Mouse (Mus musculus) monocyte, adult 2 months (primary cell): Measurements from ENCODE around the gene Fosl1.
A peak's percentile ranks its signal among the peaks of the same experiment; 100 is the strongest.

ENCODE experiments used
- DNase-seq, 2 experiments: peaks; one replicate each; pipeline ENCODE4 v3.0.0; 2022; ENCODE audit warnings: low spot score in 2 of 2, low read depth in 1 of 2

Gene Fosl1

DNA sequence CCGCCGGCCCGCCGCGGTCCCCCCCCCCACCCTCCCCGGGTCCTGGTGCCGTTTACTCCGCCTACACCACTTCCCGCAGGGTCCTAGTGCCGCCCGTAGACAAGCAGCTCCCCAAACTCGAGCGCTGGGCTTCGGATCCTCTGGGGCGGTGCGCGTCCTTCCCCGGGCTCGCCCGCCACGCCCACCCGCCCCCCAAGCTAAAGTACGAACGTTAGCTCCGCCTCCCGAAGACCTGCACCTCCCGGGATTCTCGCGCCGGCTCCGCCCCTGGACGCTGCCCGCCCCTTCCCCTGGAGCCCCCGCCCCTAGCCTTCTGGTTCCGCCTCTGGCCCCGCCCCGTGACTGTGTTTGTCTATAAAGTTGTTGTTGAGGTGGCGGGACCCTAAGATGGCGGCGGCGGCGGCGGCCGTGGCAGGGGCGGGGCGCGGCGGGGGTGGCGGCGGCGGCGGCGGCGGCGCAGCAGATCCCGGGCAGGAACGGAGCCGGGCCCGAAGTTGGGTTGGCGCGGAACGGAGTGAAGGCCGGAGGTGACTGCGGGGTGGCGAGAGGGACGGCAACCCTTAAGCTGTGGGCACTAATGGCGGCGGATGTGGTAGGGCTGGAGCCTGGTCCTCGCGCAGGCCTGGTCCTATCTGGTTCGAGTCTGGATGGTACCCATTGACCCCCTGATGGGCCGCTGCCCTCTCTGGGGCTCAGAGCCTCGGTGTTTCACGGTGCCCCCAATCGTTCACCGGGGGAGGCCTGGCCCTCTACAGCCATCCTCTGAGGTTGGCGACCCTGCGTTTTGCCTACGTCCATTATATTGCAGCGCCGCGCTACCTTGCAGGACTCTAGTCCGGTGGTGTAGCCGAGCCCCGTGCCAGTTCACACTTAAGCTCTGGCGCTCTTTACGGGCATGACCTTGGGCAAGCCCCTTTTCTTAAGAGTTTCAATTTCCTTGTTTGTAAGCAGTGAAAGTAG lies 22.3 kb upstream of the Fosl1 start, which contains the start of the genes Drap1 and AI837181:
TSS of gene Drap1 (minus strand) at position 198 of the 960 bp plus-strand sequence.
TSS of gene AI837181 (plus strand) at position 363 of the 960 bp plus-strand sequence.
- peak; percentile 63 to 84 for DNase-seq

DNA sequence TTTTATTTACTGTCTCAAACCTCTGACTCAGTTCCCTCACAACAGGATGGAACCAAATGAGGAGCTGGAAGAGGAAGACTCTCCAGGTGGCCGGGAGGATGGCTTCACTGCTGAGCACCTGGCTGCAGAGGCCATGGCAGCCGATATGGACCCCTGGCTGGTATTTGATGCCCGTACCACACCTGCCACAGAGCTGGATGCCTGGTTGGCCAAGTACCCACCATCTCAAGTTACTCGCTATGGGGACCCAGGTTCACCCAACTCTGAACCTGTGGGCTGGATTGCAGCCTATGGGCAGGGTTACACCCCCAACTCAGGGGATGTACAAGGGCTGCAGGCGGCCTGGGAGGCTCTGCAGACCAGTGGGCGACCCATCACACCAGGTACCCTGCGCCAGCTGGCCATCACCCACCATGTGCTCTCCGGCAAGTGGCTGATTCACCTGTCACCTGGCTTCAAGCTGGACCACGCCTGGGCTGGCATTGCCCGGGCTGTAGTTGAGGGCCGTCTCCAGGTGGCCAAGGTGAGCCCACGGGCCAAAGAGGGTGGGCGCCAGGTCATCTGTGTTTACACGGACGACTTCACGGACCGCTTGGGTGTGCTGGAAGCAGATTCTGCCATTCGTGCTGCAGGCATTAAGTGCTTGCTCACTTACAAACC lies 21.3 kb upstream of the Fosl1 start:
- DNase-seq, result no peak

DNA sequence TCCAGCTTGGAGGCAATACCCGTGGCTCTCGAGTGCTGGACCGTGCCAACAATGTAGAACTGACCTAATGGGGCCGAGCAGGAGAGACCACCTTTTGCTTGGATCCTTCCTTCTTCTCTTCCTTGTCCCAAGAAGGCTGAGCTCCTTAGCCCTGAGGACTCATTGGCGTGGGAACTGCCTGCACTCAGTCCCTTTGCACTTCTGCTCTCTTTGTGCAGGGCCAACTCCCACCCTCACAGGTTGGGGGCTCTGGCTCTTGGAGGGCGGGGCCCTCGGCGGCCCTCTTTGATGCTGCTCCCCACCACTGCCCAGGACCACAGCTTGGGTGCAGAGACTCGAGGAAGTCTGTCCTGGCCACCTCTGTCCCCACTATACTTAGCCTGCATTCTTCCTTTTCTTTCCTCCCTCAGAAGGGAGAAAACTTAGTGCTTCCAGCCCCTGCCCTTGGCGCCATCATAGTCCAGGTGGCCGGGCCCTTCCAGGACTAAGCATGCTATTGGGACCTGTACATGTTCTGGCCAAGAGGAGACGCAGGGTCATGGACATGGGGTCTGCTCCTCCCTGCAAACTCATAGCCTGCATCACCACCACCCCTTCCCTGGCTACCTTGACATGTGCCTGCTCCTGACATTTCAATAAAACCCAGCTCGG lies 20.6 kb upstream of the Fosl1 start:
- DNase-seq, result no peak

- no peak for DNase-seq
Observed at GRCm38 (mm10) chr19:5428083-5428482, 19.3 kb upstream of the Fosl1 start.

GRCm38 (mm10) chr19:5429219-5429618 lies 18.1 kb upstream of the Fosl1 start:
- DNase-seq, result no peak

DNA sequence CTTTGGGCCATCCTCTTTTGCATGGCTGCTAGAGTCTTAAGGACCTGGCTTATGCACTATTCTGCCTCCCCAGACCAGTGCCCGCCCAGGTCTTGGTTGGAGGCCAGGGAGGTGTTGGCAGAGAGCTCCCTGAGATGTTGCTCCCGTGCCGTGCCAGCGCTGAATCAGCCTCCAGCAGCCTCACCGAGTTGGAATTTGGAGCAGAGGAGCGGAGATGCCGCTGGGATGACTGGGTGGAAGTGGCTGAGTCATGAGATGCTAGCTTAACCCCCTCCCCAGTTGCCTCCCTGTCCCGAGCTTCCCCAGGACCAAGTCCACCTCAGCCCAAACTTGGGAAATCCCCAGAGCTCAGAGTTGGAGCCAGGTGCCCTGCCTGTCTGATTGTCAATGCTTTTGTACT lies 17.5 kb upstream of the Fosl1 start:
- DNase-seq, result no peak

DNA sequence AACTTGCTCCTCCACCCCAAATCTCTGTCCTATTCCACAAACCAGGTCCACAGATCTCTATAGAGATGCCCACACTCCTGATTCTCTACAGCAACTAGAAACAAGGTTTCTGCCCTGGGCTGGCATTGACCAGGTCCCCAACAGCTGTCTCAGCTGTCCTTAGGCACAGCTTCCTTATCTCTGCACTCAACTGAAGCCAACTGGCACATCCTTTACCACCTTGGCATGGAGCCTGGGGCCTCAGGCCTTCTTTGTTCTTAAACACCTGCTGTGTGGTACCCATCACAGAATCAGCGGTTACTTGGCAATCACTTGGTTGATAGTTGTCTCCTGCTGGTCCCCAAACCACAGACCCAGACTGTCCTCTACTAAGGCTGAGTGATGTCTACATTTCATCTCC lies 16.9 kb upstream of the Fosl1 start:
- DNase-seq, result no peak

GRCm38 (mm10) chr19:5431911-5432464 lies 15.4 kb upstream of the Fosl1 start:
- DNase-seq, result no peak

DNA sequence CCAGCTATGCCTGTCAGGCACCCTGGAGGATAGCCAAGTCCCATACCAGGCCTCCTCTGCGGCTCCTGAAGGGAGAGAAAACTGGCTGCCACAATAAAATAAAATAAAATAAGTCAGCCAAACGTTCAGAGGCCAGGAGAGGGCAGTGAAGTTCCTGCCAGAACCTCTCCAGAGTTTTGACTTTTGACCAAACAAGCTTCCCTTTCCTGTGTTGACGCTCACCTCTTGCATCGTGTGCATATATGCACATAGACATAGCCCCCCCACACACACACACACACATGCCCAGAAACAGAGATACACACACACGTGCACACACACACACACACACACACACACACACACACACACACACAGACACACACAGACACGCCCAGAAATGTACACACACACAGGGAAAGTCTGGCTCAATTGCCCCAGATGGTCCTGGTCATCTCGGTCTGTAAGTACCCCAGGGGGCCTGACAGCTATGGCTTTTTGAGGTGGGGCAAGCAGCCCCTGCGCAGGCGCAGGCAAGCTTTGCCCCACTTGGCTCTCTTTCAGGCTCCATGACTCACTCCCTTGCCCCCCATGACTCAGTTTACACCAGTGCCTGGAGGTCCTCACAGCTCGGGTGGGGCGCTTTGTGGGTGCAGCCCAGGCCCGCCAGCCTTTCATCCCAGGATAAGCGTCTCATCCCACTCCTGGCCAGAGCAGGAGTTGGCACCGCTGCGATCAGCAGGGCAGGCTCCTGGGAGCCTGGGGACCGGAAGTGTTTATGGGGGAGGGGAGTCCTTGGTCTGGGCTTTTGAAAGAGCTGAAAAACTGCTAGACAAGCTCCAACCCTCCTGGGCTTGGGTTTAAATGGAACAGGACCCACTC lies 14.1 kb upstream of the Fosl1 start:
- DNase-seq, result no peak

DNA sequence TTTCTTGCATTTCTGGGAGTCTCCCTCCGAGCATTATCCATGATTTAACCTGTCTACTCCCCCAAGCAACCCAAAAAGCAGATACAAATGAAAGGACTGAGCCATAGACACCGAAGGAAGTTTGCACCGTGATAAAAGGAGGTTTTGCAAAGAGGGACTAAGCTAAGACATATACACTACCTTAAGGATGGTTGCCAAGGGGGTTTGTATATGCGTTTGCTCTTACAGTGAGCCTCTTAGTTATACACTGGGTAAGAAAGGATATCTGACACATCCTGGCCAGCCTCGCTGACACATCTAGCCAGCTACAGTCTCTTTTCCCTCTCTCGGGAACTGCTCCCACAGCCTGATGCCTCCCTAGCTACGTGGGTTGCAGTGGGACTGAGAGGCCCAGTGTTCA lies 13.4 kb upstream of the Fosl1 start:
- no peak for DNase-seq

GRCm38 (mm10) chr19:5444371-5444908 lies 2.9 kb upstream of the Fosl1 start:
- no peak for DNase-seq

DNA sequence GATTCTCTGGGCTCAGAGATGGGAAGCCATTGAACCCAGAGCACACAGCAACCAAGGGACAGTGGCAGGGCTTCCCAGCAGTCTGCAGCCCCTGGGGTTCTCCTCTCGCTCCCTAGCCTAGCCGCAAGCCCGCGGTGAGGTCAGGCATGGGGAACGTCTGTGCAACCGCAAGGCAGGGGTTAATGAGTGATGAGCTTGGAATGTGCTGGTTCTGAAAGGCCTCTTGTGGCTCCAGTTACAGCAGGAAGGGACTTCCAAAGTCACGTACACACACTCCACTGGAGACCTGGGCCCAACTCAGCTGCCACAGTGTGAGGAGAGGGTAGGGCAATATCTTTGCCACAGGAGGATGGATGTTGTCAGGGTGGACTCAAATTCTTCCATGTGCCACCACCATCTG lies 2.4 kb upstream of the Fosl1 start:
- DNase-seq, result no peak

DNA sequence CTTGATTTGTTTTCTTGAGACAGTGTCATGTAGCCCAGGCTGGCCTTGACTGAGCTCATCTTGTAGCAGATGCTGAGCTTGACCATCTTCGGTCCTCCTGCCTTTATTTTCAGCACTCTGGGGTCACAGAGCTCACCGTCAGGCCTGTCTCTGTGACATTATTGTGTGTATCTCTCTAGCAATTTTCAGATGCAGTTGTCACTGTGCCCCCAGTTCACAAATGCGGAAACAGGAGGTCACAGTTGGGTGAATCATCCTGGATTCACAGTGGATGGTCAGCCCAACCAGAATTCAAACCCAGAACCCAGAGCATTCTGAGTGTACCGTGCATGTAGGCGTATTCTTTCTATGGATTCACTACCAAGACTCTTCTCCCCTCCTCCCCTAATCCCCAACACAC lies 1.6 kb upstream of the Fosl1 start:
- no peak for DNase-seq

- no peak for DNase-seq
Observed at GRCm38 (mm10) chr19:5448354-5449150, 1.2 kb downstream of the Fosl1 start.

GRCm38 (mm10) chr19:5449673-5450072 lies 2.3 kb downstream of the Fosl1 start:
- no peak for DNase-seq

DNA sequence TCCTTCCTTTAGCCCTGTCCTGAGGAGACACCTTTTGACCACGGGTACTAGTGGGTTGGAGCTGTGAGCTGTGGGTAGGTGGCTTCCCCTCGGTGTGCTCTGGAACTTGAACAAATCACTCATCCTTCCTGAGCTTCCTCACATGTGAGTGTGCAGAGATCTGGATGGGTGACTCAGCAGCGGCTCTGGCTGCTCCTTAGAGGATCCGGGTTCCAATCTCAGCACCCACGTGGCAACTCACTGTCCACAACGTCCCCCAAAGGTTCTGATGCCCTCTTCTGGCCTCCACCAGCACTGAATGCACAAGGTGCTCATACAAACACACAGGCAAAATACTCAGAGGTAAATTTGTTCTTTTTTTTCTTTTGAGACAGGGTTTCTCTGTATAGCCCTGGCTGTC lies 4.4 kb downstream of the Fosl1 start:
- DNase-seq, result no peak

GRCm38 (mm10) chr19:5455037-5455436 lies 7.7 kb downstream of the Fosl1 start:
- DNase-seq, result no peak

- DNase-seq, result no peak
Observed at GRCm38 (mm10) chr19:5455568-5455967, 8.2 kb downstream of the Fosl1 start.

- no peak for DNase-seq
Observed at GRCm38 (mm10) chr19:5456241-5456921, 9.0 kb downstream of the Fosl1 start.
